Mouse (Mus musculus): ENCODE measurements at regions not wholly inside any gene's neighbourhood (a gene's known extent, or its start where the extent isn't known, plus 50 kb on each side); places are given as distances from the start of the nearest gene placed in this dataset.

DNA sequence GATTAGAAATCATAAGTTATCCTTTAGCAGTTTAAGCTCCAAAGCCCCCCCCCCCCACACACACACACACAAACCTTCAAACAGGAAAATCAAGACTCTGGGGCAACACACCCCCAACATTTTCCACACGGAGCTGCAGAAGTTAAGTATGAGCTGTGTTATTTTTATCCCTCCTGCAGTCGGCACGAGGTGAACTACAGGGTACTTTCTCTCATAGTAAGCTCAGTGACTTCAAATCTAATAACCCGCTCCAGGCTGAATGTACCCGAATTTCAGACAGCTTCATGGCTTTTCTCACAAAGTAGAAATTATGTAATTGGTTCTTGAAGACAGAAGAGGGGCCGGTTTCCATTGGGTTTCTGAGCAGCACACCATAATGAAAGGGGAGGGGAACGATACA lies 591.2 kb upstream of the Tmem132c start:
- no peaks in the 10 kb centered on the region for H3K4me1 ChIP-seq (replicated peaks; ENCODE audit: insufficient read depth, low read length)
- no peak overlapping the region for H3K4me2 ChIP-seq (ENCODE audit: low read length)
- ATAC-seq (replicated peaks; ENCODE audit: low FRiP score, low read depth) (no peak), DNase-seq (ENCODE audit: low spot score) (no peak)
- no peak for TF ChIP-seq CTCF (IDR thresholded peaks at IDR 0.05; ENCODE audit: low read depth)
- H3K27me3 ChIP-seq (ENCODE audit: insufficient read depth, low read length), result no peaks in the 10 kb centered on the region
- 77% methylated on average over 7 of the region's 7 CpGs for WGBS
- no peak overlapping the region for H3K4me3 ChIP-seq (replicated peaks; ENCODE audit: low read depth, low read length)
- H3K9me3 ChIP-seq (replicated peaks; ENCODE audit: low read length), result no peaks in the 10 kb centered on the region
- H3K9ac ChIP-seq (ENCODE audit: low read depth, low read length), result no peak overlapping the region
- no peak overlapping the region for H3K27ac ChIP-seq
- H3K36me3 ChIP-seq (ENCODE audit: insufficient read depth, low read length), result no peaks in the 10 kb centered on the region

GRCm38 (mm10) chr5:126651367-126651766 lies 590.2 kb upstream of the Tmem132c start:
- Histone ChIP-seq H3K4me2 (ENCODE audit: low read length) (no peak overlapping the region), H3K4me3 (replicated peaks; ENCODE audit: low read depth, low read length) (no peak overlapping the region), H3K9ac (ENCODE audit: low read depth, low read length) (no peak overlapping the region), H3K36me3 (ENCODE audit: insufficient read depth, low read length) (no peaks in the 10 kb centered on the region), H3K9me3 (replicated peaks; ENCODE audit: low read length) (no peaks in the 10 kb centered on the region), H3K27ac (no peak overlapping the region), H3K27me3 (ENCODE audit: insufficient read depth, low read length) (no peaks in the 10 kb centered on the region), H3K4me1 (replicated peaks; ENCODE audit: insufficient read depth, low read length) (no peaks in the 10 kb centered on the region)
- DNase-seq (ENCODE audit: low spot score) (peak; percentile 83), ATAC-seq (replicated peaks; ENCODE audit: low FRiP score, low read depth) (no peak)
- WGBS, result 17% methylated on average over 3 of the region's 3 CpGs
- no peak for TF ChIP-seq CTCF (IDR thresholded peaks at IDR 0.05; ENCODE audit: low read depth)

GRCm38 (mm10) chr5:126662648-126663047 lies 579.0 kb upstream of the Tmem132c start:
- no peaks in the 10 kb centered on the region for H3K27me3 ChIP-seq (ENCODE audit: insufficient read depth, low read length)
- WGBS, result 86% methylated on average over 4 of the region's 4 CpGs

DNA sequence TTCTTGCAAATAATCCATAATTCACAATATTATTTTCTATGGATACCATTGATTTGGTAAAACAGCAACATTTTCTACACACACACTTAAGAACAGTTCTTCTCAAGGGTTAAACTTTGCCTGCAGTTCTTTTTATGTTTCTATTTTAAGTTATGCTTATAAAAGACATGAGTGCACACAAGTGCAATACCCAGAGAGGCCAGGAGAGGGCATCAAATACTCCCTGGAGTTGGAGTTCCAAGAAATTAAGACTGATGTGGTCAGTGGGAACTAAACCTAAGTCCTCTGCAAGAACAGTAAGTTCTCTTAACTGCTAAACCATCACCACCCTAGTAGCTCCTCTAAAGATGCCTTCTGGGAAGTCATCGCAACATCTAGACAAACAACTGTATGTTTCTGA lies 570.5 kb upstream of the Tmem132c start:
- TF ChIP-seq CTCF (IDR thresholded peaks at IDR 0.05; ENCODE audit: low read depth), result peak; percentile 73
- H3K4me3 ChIP-seq (replicated peaks; ENCODE audit: low read depth, low read length), result no peak overlapping the region
- ATAC-seq (replicated peaks; ENCODE audit: low FRiP score, low read depth) (no peak), DNase-seq (ENCODE audit: low spot score) (peak; percentile 52)
- no peaks in the 10 kb centered on the region for H3K27me3 ChIP-seq (ENCODE audit: insufficient read depth, low read length)
- WGBS, result 21% methylated on average over 1 of the region's 1 CpGs
- no peaks in the 10 kb centered on the region for H3K4me1 ChIP-seq (replicated peaks; ENCODE audit: insufficient read depth, low read length)
- no peaks in the 10 kb centered on the region for H3K36me3 ChIP-seq (ENCODE audit: insufficient read depth, low read length)
- no peak overlapping the region for H3K9ac ChIP-seq (ENCODE audit: low read depth, low read length)
- no peak overlapping the region for H3K27ac ChIP-seq
- no peak overlapping the region for H3K4me2 ChIP-seq (ENCODE audit: low read length)
- H3K9me3 ChIP-seq (replicated peaks; ENCODE audit: low read length), result no peaks in the 10 kb centered on the region

More at GRCm38 (mm10) chr5:126662648-126663047, 579.0 kb upstream of the Tmem132c start:
- no peak overlapping the region for H3K27ac ChIP-seq
- H3K9ac ChIP-seq (ENCODE audit: low read depth, low read length), result no peak overlapping the region
- DNase-seq (ENCODE audit: low spot score) (no peak), ATAC-seq (replicated peaks; ENCODE audit: low FRiP score, low read depth) (no peak)
- no peak for TF ChIP-seq CTCF (IDR thresholded peaks at IDR 0.05; ENCODE audit: low read depth)
- H3K4me3 ChIP-seq (replicated peaks; ENCODE audit: low read depth, low read length), result no peak overlapping the region
- H3K36me3 ChIP-seq (ENCODE audit: insufficient read depth, low read length), result no peaks in the 10 kb centered on the region
- H3K4me1 ChIP-seq (replicated peaks; ENCODE audit: insufficient read depth, low read length), result no peaks in the 10 kb centered on the region
- H3K4me2 ChIP-seq (ENCODE audit: low read length), result no peak overlapping the region
- H3K9me3 ChIP-seq (replicated peaks; ENCODE audit: low read length), result no peaks in the 10 kb centered on the region

- WGBS, result 71% methylated on average over 6 of the region's 6 CpGs
These were observed 561.3 kb upstream of the Tmem132c start for GRCm38 (mm10) chr5:126680262-126680661.

DNA sequence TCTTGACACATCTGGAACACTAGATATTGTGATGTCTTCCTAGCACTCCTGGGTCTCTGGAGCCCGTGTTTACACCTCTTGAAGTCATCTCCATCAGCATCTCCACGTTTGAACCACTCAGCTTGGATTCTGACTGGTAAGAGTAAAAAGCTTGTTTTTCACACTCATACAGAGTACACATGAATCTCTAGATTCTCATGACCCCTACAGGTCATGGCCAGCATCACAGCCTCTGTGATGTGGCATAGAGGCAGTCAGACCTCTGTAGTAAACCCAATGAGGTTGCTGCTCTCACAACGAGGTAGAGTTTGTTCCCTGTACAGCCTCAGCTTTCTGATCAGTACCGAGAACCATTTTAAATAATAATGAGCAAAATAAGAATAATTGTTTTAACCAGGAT lies 542.3 kb upstream of the Tmem132c start:
- Histone ChIP-seq H3K4me3 (replicated peaks; ENCODE audit: low read depth, low read length) (no peak overlapping the region), H3K4me2 (ENCODE audit: low read length) (no peak overlapping the region), H3K4me1 (replicated peaks; ENCODE audit: insufficient read depth, low read length) (no peaks in the 10 kb centered on the region), H3K9ac (ENCODE audit: low read depth, low read length) (no peak overlapping the region), H3K27ac (no peak overlapping the region), H3K9me3 (replicated peaks; ENCODE audit: low read length) (no peaks in the 10 kb centered on the region), H3K36me3 (ENCODE audit: insufficient read depth, low read length) (no peaks in the 10 kb centered on the region), H3K27me3 (ENCODE audit: insufficient read depth, low read length) (no peaks in the 10 kb centered on the region)
- ATAC-seq (replicated peaks; ENCODE audit: low FRiP score, low read depth), result no peak
- peak; percentile 50; the same call in 1 of the 2 replicates for TF ChIP-seq CTCF (IDR thresholded peaks at IDR 0.05; ENCODE audit: low read depth)
- 44% methylated on average over 4 of the region's 4 CpGs for WGBS
- DNase-seq (ENCODE audit: low spot score), result peak; percentile 5

More at GRCm38 (mm10) chr5:126680262-126680661, 561.3 kb upstream of the Tmem132c start:
- H3K9me3 ChIP-seq (replicated peaks; ENCODE audit: low read length), result no peaks in the 10 kb centered on the region
- no peaks in the 10 kb centered on the region for H3K36me3 ChIP-seq (ENCODE audit: insufficient read depth, low read length)
- H3K27me3 ChIP-seq (ENCODE audit: insufficient read depth, low read length), result no peaks in the 10 kb centered on the region
- no peak overlapping the region for H3K4me3 ChIP-seq (replicated peaks; ENCODE audit: low read depth, low read length)
- H3K4me2 ChIP-seq (ENCODE audit: low read length), result no peak overlapping the region
- ATAC-seq (replicated peaks; ENCODE audit: low FRiP score, low read depth) (no peak), DNase-seq (ENCODE audit: low spot score) (no peak)
- H3K4me1 ChIP-seq (replicated peaks; ENCODE audit: insufficient read depth, low read length), result no peaks in the 10 kb centered on the region
- no peak for TF ChIP-seq CTCF (IDR thresholded peaks at IDR 0.05; ENCODE audit: low read depth)
- H3K9ac ChIP-seq (ENCODE audit: low read depth, low read length), result no peak overlapping the region
- no peak overlapping the region for H3K27ac ChIP-seq
